Mouse (Mus musculus) MEL (cell line): ENCODE measurements around the gene Ccdc163. TPM values are rescaled to one million over a fixed set of nuclear protein-coding genes. Genes with fewer than 3 reads are reported as not detected.
"Not testable (repeated sequence)": the region's sequence is repeated elsewhere in the genome, so short reads cannot be mapped to it uniquely, and the experiment has no call there.

ENCODE experiments used
- DNase-seq: peaks from one replicate; pipeline ENCODE4 v3.0.0; 2011; ENCODE audit warnings: low read depth, low spot score
- H3K27ac ChIP-seq: 2 replicates; pipeline ENCODE4 v1.5.1; 2012; ENCODE audit warnings: low read depth, mild to moderate bottlenecking, control low read depth, low read length, moderate library complexity; ENCODE audit not compliant: control insufficient read depth
- H3K27me3 ChIP-seq, 2 experiments: fragments of 150-350 bp in 1 of 2; sonication (generic) in 1 of 2; 2 replicates each; pipeline ENCODE4 v1.6.1; 2012; ENCODE audit warnings: low read length in 2 of 2, mild to moderate bottlenecking in 2 of 2, improper control_type of control experiment in 1 of 2, moderate library complexity in 1 of 2; ENCODE audit not compliant: insufficient read depth in 2 of 2, control insufficient read depth in 1 of 2
- H3K36me3 ChIP-seq, 2 experiments: 2 replicates each; pipeline ENCODE4 v1.6.1; 2012 to 2014; ENCODE audit warnings: low read length in 2 of 2, improper control_type of control experiment in 1 of 2, inconsistent platforms in 1 of 2, mild to moderate bottlenecking in 1 of 2; ENCODE audit not compliant: insufficient read depth in 2 of 2, control insufficient read depth in 1 of 2
- H3K4me1 ChIP-seq, 2 experiments: fragments of 150-350 bp in 1 of 2; sonication (generic) in 1 of 2; 2 replicates each; pipeline ENCODE4 v1.6.1; 2012; ENCODE audit warnings: low read length in 2 of 2, improper control_type of control experiment in 1 of 2, mild to moderate bottlenecking in 1 of 2; ENCODE audit not compliant: insufficient read depth in 2 of 2, control insufficient read depth in 1 of 2
- H3K4me3 ChIP-seq, 2 experiments: fragments of 150-350 bp in 1 of 2; sonication (generic) in 1 of 2; 2 replicates each; pipeline ENCODE4 v1.5.1; 2012; ENCODE audit warnings: low read depth in 2 of 2, low read length in 2 of 2, mild to moderate bottlenecking in 2 of 2, moderate library complexity in 2 of 2, control low read depth in 1 of 2, improper control_type of control experiment in 1 of 2; ENCODE audit not compliant: control insufficient read depth in 1 of 2, insufficient read depth in 1 of 2
- H3K79me2 ChIP-seq: 2 replicates; pipeline ENCODE4 v1.6.1; 2012; ENCODE audit warnings: mild to moderate bottlenecking, low read length, moderate library complexity; ENCODE audit not compliant: control insufficient read depth, poor library complexity, insufficient read depth
- H3K9ac ChIP-seq: 2 replicates; pipeline ENCODE4 v1.6.1; 2012; ENCODE audit warnings: low read depth, mild to moderate bottlenecking, control low read depth, low read length, moderate library complexity; ENCODE audit not compliant: control insufficient read depth, poor library complexity, severe bottlenecking
- H3K9me3 ChIP-seq: fragments of 150-350 bp; sonication (generic); replicated peaks from 2 replicates; pipeline ENCODE4 v1.6.1; 2012; ENCODE audit warnings: mild to moderate bottlenecking, low read length, improper control_type of control experiment, moderate library complexity; ENCODE audit not compliant: insufficient read depth
- BHLHE40 ChIP-seq: IDR thresholded peaks from 2 replicates; pipeline ENCODE4 v1.6.1; 2012; ENCODE audit warnings: low read depth, mild to moderate bottlenecking, inconsistent platforms, low read length, improper control_type of control experiment, borderline replicate concordance
- CTCF ChIP-seq, 3 experiments: IDR thresholded peaks in 2 of 3; conservative IDR thresholded peaks in 1 of 3; 2 replicates each; pipeline ENCODE4 v1.5.1; 2011 to 2012; ENCODE audit warnings: low read length in 3 of 3, low read depth in 2 of 3, mild to moderate bottlenecking in 2 of 3, improper control_type of control experiment in 1 of 3, inconsistent platforms in 1 of 3, mixed read lengths in 1 of 3, moderate library complexity in 1 of 3; ENCODE audit not compliant: control insufficient read depth in 1 of 3, insufficient read depth in 1 of 3, poor library complexity in 1 of 3, severe bottlenecking in 1 of 3
- EP300 ChIP-seq, 2 experiments: IDR thresholded peaks; 2 replicates each; pipeline ENCODE4 v1.6.1; 2011; ENCODE audit warnings: improper control_type of control experiment in 2 of 2, low read length in 2 of 2, low read depth in 1 of 2, mild to moderate bottlenecking in 1 of 2
- ETS1 ChIP-seq: IDR thresholded peaks from 2 replicates; pipeline ENCODE4 v1.6.1; 2012; ENCODE audit warnings: low read depth, mild to moderate bottlenecking, inconsistent platforms, low read length, improper control_type of control experiment, moderate library complexity
- GATA1 ChIP-seq: IDR thresholded peaks from 2 replicates; pipeline ENCODE4 v1.6.1; 2011; ENCODE audit warnings: low read depth, low read length, improper control_type of control experiment
- KAT2A ChIP-seq: conservative IDR thresholded peaks from 2 replicates; pipeline ENCODE4 v1.6.1; 2012; ENCODE audit warnings: low read depth, low read length, improper control_type of control experiment, inconsistent platforms
- MAZ ChIP-seq: IDR thresholded peaks from 2 replicates; pipeline ENCODE4 v1.6.1; 2012; ENCODE audit warnings: low read depth, mild to moderate bottlenecking, inconsistent platforms, low read length, improper control_type of control experiment
- MYB ChIP-seq: IDR thresholded peaks from 2 replicates; pipeline ENCODE4 v1.6.1; 2011; ENCODE audit warnings: mild to moderate bottlenecking, low read depth, low read length, improper control_type of control experiment
- RCOR1 ChIP-seq: IDR thresholded peaks from 2 replicates; pipeline ENCODE4 v1.6.1; 2012; ENCODE audit warnings: low read depth, mild to moderate bottlenecking, inconsistent platforms, low read length, improper control_type of control experiment
- SIN3A ChIP-seq: IDR thresholded peaks from 2 replicates; pipeline ENCODE4 v1.6.1; 2012; ENCODE audit warnings: low read length, improper control_type of control experiment, inconsistent platforms
- TAL1 ChIP-seq: IDR thresholded peaks from 2 replicates; pipeline ENCODE4 v1.6.1; 2012; ENCODE audit warnings: mild to moderate bottlenecking, inconsistent platforms, low read length, moderate library complexity, mixed read lengths
- TBP ChIP-seq: IDR thresholded peaks from 2 replicates; pipeline ENCODE4 v1.8.0; 2011; ENCODE audit warnings: low read depth, low read length, improper control_type of control experiment
- TCF12 ChIP-seq: IDR thresholded peaks from 2 replicates; pipeline ENCODE4 v1.6.1; 2014; ENCODE audit warnings: low read depth, mild to moderate bottlenecking, inconsistent platforms, low read length, improper control_type of control experiment, moderate library complexity
- UBTF ChIP-seq: IDR thresholded peaks from 2 replicates; pipeline ENCODE4 v1.6.1; 2012; ENCODE audit warnings: low read depth, mild to moderate bottlenecking, inconsistent platforms, low read length, improper control_type of control experiment, moderate library complexity, borderline replicate concordance; ENCODE audit not compliant: insufficient read depth
- ZC3H11A ChIP-seq: IDR thresholded peaks from 2 replicates; pipeline ENCODE4 v1.6.1; 2012; ENCODE audit warnings: low read depth, mild to moderate bottlenecking, inconsistent platforms, low read length, improper control_type of control experiment
- ZNF384 ChIP-seq: IDR thresholded peaks from 2 replicates; pipeline ENCODE4 v1.6.1; 2012; ENCODE audit warnings: low read depth, mild to moderate bottlenecking, inconsistent platforms, low read length, improper control_type of control experiment
- polyA plus RNA-seq, 2 experiments: library from polyadenylated mRNA; stranded (reverse) in 1 of 2; unstranded in 1 of 2; fragments of >175 nt in 1 of 2; fragments of >200 nt in 1 of 2; gene quantifications; 2 replicates each; pipeline versions ENCODE4 v1.2.1 to v1.2.4; 2012; ENCODE audit warnings: low replicate concordance in 2 of 2, low read depth in 1 of 2; ENCODE audit not compliant: insufficient read length in 2 of 2, insufficient read depth in 1 of 2, missing spikeins in 1 of 2
- total RNA-seq: library from RNA; depleted of rRNA; stranded (reverse); fragments of 300-350 nt; gene quantifications from 2 replicates; pipeline ENCODE4 v1.2.3, GENCODE M21; 2012

Ccdc163 gene
- total and polyA plus RNA-seq, 3 experiments: 12.3 to 26.0 TPM; not detected in 1

GRCm38 (mm10) chr4:116672785-116673184 is 35.5 kb upstream of the Ccdc163 start:
- Histone ChIP-seq H3K4me1 (peaks cover 9 to 14% of the 10 kb centered on the region in 2 experiments; a peak in 3 of 4 replicates), H3K36me3 (peaks cover 0 to 15% of the 10 kb centered on the region in 2 experiments; a peak in 2 of 4 replicates), H3K27me3 (no peaks in the 10 kb centered on the region; a peak in 1 of 4 replicates), H3K27ac (no peak overlapping the region; the same call in 1 of the 2 replicates), H3K9me3 (no peaks in the 10 kb centered on the region), H3K4me3 (no peak overlapping the region), H3K9ac (no peak overlapping the region), H3K79me2 (no peaks in the 10 kb centered on the region)
- peak; percentile 76 for TF ChIP-seq TCF12
- TF ChIP-seq ZC3H11A: no peak
- TF ChIP-seq UBTF: no peak
- peak; percentile 86 for TF ChIP-seq GATA1
- TF ChIP-seq MYB: no peak
- no peak for TF ChIP-seq ZNF384
- peak; percentile 82 for TF ChIP-seq TAL1
- TF ChIP-seq TBP: 0 out of 2 replicates have a peak, but pooled peaks have one; percentile 12
- TF ChIP-seq EP300 (IDR thresholded peaks at IDR 0.05; ENCODE audit: low read depth in 1 of 2, low read length in 2 of 2): peak; percentile 76 to 83
- TF ChIP-seq ETS1: peak; percentile 33; the same call in 1 of the 2 replicates
- TF ChIP-seq RCOR1: peak; percentile 67; the same call in 1 of the 2 replicates
- no peak for TF ChIP-seq BHLHE40
- no peak for TF ChIP-seq MAZ
- peak; percentile 53; the same call in 1 of the 2 replicates for TF ChIP-seq SIN3A
- TF ChIP-seq CTCF (IDR thresholded peaks at IDR 0.05 in 2 of 3, conservative IDR thresholded peaks at IDR 0.05 in 1 of 3; ENCODE audit: control insufficient read depth in 1 of 3, insufficient read depth in 1 of 3, low read depth in 2 of 3, low read length in 3 of 3, poor library complexity in 1 of 3, severe bottlenecking in 1 of 3): peak in 1 of 3 experiments; percentile 28; a peak in 1 of 6 replicates
- TF ChIP-seq KAT2A: no peak
- peak; percentile 75 for DNase-seq

GRCm38 (mm10) chr4:116674761-116675160 is 33.5 kb upstream of the Ccdc163 start:
- H3K36me3 ChIP-seq: peaks cover 0 to 15% of the 10 kb centered on the region in 2 experiments; a peak in 2 of 4 replicates
- H3K9me3 ChIP-seq, H3K4me1 ChIP-seq, H3K27ac ChIP-seq, H3K27me3 ChIP-seq, H3K79me2 ChIP-seq, DNase-seq, H3K4me3 ChIP-seq, H3K9ac ChIP-seq: not testable (repeated sequence)
